Mouse (Mus musculus) cerebral cortex, adult 2 months (tissue): ENCODE results near the gene Mndal.

Experiments
- WGBS: fragments of 180-500 bp; shearing (Covaris S2); methylation state at CpG from one replicate; pipeline ENCODE4 v1.1.7; 2018; 5-methylcytosine and 5-hydroxymethylcytosine counted together

The Mndal gene

GRCm38 (mm10) chr1:173877125-173877524 lies 65.2 kb downstream of the Mndal start:
- WGBS: 93% methylated on average over 1 of the region's 1 CpGs

GRCm38 (mm10) chr1:173868586-173868985 lies 73.7 kb downstream of the Mndal start:
- WGBS: 77% methylated on average over 1 of the region's 1 CpGs

- WGBS: 84% methylated on average over 12 of the region's 12 CpGs
These were observed 75.8 kb downstream of the Mndal start for GRCm38 (mm10) chr1:173866504-173866903.

- WGBS: 80% methylated on average over 4 of the region's 4 CpGs
These were observed 89.4 kb downstream of the Mndal start for GRCm38 (mm10) chr1:173852853-173853252.

- WGBS: 86% methylated on average over 4 of the region's 4 CpGs
These were observed 96.1 kb downstream of the Mndal start for GRCm38 (mm10) chr1:173846193-173846592.

GRCm38 (mm10) chr1:173844754-173845153 lies 97.5 kb downstream of the Mndal start:
- 71% methylated on average over 1 of the region's 1 CpGs for WGBS

- 77% methylated on average over 2 of the region's 2 CpGs for WGBS
These were observed 120.8 kb downstream of the Mndal start for GRCm38 (mm10) chr1:173821481-173821803.

GRCm38 (mm10) chr1:173820794-173821480 lies 121.4 kb downstream of the Mndal start:
- 79% methylated on average over 2 of the region's 2 CpGs for WGBS

GRCm38 (mm10) chr1:173809294-173809693 lies 133.0 kb downstream of the Mndal start:
- WGBS: 73% methylated on average over 2 of the region's 2 CpGs

GRCm38 (mm10) chr1:173802689-173803281 lies 139.5 kb downstream of the Mndal start:
- 63% methylated on average over 2 of the region's 2 CpGs for WGBS

- WGBS: 62% methylated on average over 3 of the region's 3 CpGs
These were observed 140.1 kb downstream of the Mndal start for GRCm38 (mm10) chr1:173802207-173802606.

- WGBS: 76% methylated on average over 2 of the region's 2 CpGs
These were observed 140.5 kb downstream of the Mndal start for GRCm38 (mm10) chr1:173801791-173802190.
